Mouse (Mus musculus) kidney, postnatal 36 days (tissue): ENCODE data around the gene St8sia2.

ENCODE experiments used
- DNase-seq, 2 experiments: peaks; one replicate each; pipeline ENCODE4 v3.0.0; 2021 to 2022; ENCODE audit warnings: mixed read lengths in 2 of 2

St8sia2 gene

GRCm38 (mm10) chr7:74013601-74014175, at the start of gene St8sia2:
St8sia2 (minus strand) TSS chr7:74013690.
- peak; percentile 24 to 44 for DNase-seq

GRCm38 (mm10) chr7:74061076-74061475, 47.6 kb upstream of the St8sia2 start:
- no peak for DNase-seq

GRCm38 (mm10) chr7:74060306-74060946, 46.9 kb upstream of the St8sia2 start:
- DNase-seq, result peak; percentile 12 to 18

GRCm38 (mm10) chr7:74059684-74060083, 46.2 kb upstream of the St8sia2 start:
- no peak for DNase-seq

DNA sequence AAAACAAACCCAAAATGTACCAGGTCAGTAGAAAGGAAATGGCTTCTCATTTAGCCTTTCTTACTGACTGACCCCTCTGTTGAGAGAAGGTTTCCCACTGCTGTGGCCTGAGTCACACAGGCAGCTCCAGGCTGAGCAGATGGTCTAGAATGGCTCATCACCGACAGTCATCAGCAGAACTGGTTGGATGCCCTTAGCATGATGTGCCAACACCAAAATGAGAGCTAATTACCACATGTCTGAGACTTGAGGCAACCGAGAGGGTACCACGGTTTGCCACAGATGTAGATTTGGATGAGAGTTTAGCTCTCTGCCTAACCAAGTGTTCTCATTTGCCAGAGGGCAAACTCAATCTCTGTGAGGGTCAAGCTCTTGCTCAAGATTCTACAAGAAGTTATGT, 42.3 kb upstream of the St8sia2 start:
- DNase-seq, result no peak

GRCm38 (mm10) chr7:74047591-74047990, 34.1 kb upstream of the St8sia2 start:
- DNase-seq, result no peak

DNA sequence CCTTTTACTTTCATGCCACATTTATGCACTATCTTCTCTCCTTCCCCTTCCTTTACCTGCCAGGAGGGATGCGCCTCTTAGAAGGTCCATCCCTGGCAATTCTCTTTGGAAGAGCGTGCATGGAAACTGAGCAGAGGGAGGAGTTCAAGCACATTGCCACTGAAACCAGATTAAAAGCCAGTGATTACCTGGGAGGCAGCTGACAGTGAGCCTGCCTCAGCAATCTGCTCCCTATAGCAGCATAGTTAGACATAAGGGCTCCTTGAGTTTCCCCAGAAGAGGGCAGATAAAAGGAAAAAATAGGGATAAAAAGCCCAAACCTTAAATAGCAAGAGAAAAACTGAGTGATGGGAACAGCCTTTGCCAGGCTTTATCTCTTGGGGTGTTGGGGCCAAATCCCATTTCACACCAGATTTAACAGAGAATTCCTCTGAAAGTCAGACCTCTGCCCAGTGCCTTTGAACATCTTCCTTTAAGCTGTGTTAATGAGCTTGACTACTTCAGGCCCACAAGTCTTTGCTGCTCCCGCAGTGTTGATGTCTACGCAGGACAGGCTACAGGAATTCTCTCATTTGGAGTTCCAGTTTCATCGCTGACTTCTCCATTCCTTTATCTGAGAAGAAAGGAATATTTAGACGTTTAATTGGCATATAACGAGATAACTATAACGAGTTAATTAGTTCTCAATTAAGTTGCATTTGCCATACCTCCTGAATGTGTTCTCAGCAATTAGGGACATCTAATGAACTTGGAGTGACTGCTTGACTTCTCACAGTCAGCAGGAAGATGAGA, 31.9 kb upstream of the St8sia2 start:
- no peak for DNase-seq

DNA sequence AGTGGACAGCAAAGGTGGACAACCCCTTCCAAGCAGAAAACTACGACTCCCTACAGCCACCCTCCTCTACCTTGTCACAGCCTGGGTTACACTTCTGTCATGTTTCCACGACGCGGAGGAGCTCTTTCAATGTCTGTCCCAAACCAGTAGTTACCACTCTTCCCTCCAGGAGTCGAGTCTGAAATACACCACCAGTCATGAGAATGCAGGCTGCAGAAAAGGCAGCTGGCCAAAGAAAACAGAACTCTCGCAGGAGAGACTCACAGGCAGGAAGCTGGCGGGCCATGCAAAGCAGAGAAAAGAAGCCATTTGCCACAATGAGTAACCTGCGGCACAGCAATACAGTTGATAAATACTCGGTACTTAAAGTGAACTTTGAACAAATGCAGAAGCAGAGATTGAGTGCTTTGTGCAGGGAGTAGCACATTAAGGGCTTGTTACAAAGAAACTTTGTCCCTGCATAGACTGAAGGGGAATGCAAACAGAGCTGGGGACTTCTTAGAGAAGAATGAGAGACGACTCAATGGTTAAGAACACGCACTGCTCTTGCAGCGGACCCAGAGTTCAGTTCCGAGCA, 30.2 kb upstream of the St8sia2 start:
- DNase-seq, result peak; percentile 61 to 70

- DNase-seq, result peak; percentile 63 to 84
Measured at GRCm38 (mm10) chr7:74025007-74025406, 11.5 kb upstream of the St8sia2 start.

DNA sequence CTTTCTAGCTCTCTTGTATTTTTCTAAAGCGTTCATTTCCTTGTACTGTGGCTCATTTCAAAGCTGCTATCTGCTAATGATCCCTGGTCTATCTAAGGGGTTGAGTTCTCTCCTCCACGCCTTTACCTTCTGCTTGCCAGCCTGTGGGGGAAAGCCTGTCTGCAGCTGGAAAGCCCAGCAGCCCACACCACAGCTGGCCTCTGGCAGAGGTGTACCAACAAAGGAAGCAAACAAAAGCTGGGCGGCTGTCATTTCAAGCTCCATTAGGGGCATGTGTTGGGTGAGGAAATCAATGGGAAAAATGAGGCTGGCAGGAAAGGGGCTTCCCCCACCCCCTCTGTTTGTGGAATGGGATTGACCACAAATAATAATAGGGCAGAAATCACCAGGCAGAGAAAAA, 10.7 kb upstream of the St8sia2 start:
- DNase-seq, result no peak

- DNase-seq, result no peak
Measured at GRCm38 (mm10) chr7:74022571-74022970, 9.1 kb upstream of the St8sia2 start.

DNA sequence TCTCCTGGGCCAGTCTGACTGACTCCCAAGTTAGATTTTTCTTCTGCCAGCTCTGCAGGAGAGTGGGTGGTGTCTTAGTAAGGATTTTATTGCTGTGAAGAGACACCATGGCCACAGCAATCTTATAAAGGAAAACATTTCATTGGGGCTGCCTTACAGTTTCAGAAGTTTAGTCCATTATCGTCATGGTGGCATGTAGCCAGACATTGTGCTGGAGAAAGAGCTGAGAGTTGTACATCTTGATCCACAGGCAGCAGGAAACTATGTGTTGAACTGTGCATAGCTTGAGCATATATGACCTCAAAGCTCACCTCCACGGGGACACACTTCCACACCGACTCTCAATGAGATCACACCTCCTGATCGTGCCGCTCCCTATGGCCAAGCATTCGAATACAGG, 8.3 kb upstream of the St8sia2 start:
- no peak for DNase-seq

DNA sequence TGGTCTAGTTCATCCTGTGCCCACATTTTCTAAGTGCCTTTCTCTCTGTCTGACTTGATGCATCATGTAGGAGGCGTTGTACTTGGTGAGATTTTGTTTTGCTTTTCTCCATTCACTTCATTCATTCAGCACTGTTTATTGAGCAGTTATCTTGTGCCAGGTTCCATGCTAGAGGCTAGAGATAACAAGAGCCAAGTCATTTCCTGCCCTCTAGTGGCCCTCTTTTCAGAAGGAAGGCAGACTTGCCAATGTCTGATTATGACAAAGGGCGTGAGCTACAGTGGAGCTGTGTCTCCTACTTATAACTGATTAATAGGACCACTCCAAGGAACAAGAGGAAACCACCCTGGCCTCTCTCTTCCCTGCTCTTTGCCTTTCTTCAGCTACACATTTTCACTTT, 3.1 kb upstream of the St8sia2 start:
- DNase-seq, result no peak

GRCm38 (mm10) chr7:74012858-74013600, 461 bp downstream of the St8sia2 start:
- DNase-seq, result no peak

DNA sequence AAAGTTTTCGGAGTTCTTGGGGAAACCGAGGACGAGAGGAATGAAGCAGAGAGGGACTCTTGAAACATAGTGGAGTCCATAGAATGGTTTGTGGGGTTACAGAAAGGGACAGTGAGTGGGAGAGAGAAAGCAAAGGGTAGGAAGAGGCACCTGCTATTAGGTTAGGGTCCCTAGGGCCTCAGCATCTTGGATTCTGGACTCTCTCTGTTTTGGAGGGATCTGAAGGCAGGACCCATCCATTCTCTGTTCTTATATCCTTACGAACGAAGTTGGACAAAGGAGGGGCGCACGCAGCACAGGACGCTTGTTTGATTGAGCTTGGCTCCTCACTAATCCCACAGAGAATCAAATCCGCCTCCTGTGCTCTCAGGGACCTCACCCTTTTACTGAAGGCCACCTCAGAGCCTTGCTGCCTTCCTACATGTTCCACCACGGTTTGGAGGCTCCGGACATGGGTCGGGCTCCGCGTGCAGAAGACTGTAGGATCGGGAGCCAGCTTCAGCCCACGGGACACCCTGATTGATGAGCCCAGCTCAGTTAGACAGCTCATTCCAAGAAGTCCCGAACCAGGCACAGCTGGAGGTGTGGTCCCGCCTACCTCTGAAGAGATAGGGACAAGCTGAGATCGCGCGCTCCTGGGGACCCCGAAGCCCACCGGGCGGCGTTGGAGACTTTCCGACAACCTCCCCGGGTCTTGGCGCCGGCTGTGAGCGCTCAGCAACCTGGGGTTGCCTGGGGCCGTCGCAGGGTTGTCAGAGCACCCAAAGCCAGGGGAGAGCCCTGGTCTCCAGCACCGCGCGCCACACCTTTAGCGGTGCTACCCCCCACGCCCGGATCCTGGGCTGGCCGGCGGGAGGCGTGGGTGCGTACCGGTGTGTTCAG, 1.3 kb downstream of the St8sia2 start:
- peak in 1 of 2 experiments; percentile 9 for DNase-seq

- no peak for DNase-seq
Measured at GRCm38 (mm10) chr7:74008946-74009542, 4.4 kb downstream of the St8sia2 start.

DNA sequence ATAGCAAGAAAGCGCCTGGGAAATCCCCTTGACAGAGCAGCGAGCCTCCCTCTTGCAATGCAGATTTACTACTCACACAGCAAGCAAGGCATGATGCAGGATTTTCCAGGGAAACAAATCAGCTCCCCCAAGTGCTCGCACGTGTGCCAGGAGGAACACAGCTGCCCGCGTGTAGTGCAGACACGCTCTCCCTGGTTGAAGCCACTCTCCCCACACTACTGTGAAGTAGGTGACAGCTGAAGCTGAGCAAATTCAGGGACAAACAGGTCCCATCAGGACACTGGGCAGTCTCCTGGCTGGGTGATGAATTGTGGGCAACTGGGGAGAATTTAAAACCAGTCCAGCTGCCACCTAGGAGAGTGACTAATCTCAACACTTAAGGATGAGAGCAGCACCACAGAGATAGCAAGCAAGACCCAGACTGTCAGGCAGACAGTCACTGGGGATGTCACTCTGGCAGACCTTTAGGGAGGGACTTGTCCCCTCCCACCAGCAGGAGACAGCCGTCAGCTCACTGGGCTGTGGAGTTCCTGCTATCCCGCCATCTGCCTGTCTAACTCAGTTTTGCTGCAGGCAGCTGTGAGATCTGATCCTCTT, 6.6 kb downstream of the St8sia2 start:
- no peak for DNase-seq

GRCm38 (mm10) chr7:74006364-74006763, 7.1 kb downstream of the St8sia2 start:
- no peak for DNase-seq

DNA sequence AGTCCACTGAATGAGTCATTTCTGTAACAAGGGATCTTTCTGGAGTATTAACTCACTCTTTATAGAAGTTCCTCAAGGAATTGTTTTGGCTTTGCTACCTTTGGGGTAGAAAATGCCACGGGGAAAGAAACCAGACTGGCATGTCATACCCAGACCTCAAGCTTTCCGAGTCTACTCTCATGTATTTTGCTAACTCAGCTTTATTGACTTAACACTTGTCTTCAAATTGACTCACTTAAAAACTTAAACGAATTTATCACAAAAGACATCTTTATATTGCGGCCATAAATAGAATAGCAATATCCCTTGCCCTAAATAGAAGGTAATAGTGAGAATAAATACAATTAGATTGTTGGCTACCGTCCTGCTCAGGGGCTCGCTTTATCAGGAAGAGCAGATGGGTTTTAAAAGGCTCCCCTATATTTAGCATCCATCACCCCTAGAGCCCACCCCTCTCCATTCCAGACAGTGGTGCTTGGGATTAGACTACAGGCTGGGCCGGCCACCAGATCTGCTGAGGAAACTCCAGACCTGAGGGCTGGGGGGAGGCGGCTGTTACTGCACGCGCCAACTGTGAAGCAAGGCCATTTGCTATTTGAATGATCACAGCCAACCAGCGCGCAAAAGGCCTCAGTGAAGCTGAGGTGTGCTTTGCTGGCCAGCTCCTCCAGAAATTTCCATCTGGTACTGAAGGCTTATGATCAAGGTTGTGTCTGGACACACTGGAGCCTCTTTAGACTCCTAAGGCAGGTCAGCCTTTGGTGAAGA, 12.6 kb downstream of the St8sia2 start:
- no peak for DNase-seq

- no peak for DNase-seq
Measured at GRCm38 (mm10) chr7:73989366-73989765, 24.1 kb downstream of the St8sia2 start.
